Mouse (Mus musculus): ENCODE data around the gene 1700012B09Rik.

GRCm38 (mm10) chr9:14750901-14751502 lies 19.8 kb downstream of the 1700012B09Rik start:
- TF ChIP-seq TAL1 (IDR thresholded peaks at IDR 0.05; ENCODE audit: low read length), result no peak
- TF ChIP-seq GATA1 (IDR thresholded peaks at IDR 0.05; ENCODE audit: low read length), result no peak
